Mouse (Mus musculus) splenic B cell, adult 2 months (primary cell): ENCODE measurements around the gene Bzw2.
"Not testable (repeated sequence)": the region's sequence is repeated elsewhere in the genome, so short reads cannot be mapped to it uniquely, and the experiment has no call there.

Experiments
- DNase-seq: peaks from one replicate; pipeline ENCODE4 v3.0.0-alpha.2; 2011; ENCODE audit warnings: low read depth, low spot score
- H3K27me3 ChIP-seq: 2 replicates; pipeline ENCODE4 v1.6.1; 2012; ENCODE audit warnings: mild to moderate bottlenecking, low read length, moderate library complexity, mixed read lengths; ENCODE audit not compliant: control insufficient read depth, poor library complexity, insufficient read depth, severe bottlenecking
- H3K36me3 ChIP-seq: 2 replicates; pipeline ENCODE4 v1.6.1; 2012; ENCODE audit warnings: mild to moderate bottlenecking, low read length, moderate library complexity, mixed read lengths; ENCODE audit not compliant: control insufficient read depth, poor library complexity, insufficient read depth, severe bottlenecking

The Bzw2 gene

GRCm38 (mm10) chr12:36157638-36158308 is at the start of gene Bzw2:
Gene Bzw2, minus strand, starts transcription at chr12:36158080.
- DNase-seq, result peak; percentile 71
- Histone ChIP-seq H3K36me3 (no peaks in the 10 kb centered on the region; the same call in 1 of the 2 replicates), H3K27me3 (no peaks in the 10 kb centered on the region)

DNA sequence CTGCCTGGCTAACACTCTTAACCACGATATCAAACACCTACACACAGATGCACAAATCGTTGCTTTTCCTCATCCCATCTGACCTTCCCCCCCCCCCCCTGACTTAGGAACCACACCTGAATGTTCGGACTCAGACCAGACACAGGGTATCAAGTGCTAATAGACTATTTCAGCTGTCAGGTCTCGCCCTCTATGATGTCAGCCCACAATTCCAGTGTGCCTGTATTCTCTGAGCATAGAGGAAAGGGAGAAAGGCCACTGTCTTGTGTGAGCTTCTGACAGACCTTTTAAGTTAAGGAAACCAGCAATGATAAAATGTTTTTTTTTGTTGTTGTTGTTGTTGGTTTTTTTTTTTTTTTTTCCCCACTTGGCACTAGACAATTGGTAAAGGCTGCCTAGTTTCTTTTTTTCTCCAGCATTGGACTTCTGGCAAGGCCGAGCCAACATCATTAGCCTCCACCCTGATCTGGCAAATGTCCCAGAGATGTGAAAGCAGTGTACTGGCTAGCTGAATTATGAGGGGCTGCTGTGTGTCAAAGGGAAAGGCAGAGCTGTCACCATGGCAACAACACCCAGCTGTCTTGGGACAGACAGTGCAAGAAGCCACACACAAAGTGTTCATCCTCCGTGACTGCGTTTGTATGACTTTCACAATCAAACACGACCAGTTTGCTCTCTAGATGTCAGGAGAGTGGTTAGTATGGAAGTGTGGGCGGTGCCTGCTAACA is 49.4 kb upstream of the Bzw2 start:
- Histone ChIP-seq H3K27me3 (no peaks in the 10 kb centered on the region), H3K36me3 (no peaks in the 10 kb centered on the region)
- peak; percentile 58 for DNase-seq

- H3K27me3 ChIP-seq, H3K36me3 ChIP-seq: not testable (repeated sequence)
- DNase-seq, result peak; percentile 43
These were observed 47.8 kb upstream of the Bzw2 start for GRCm38 (mm10) chr12:36205579-36206119.

DNA sequence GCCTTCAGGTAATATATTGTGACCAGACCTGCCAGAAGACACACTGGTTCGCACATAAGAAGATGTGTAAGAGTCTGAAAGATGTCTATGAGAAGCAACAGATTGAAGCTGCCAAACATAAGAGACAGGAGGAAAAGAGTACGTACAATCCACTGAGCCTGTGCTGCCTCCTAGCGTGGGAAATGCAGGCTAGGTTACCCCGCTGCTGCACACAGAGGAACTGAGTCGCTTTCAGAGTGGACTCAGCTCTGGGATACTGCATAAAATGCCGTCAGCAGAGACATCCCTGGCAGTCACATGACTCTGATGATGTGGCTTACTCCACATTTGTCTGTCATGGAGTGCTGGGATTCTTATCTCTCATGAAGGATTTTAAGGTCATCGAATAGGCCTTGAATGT is 37.1 kb upstream of the Bzw2 start:
- DNase-seq, result no peak
- Histone ChIP-seq H3K27me3 (no peaks in the 10 kb centered on the region), H3K36me3 (peaks cover 4% of the 10 kb centered on the region)

- Histone ChIP-seq H3K36me3 (peaks cover 2% of the 10 kb centered on the region; the same call in 1 of the 2 replicates), H3K27me3 (no peaks in the 10 kb centered on the region)
- DNase-seq, result no peak
These were observed 32.5 kb upstream of the Bzw2 start for GRCm38 (mm10) chr12:36190343-36190742.

- no peak for DNase-seq
- Histone ChIP-seq H3K36me3 (peaks cover 1% of the 10 kb centered on the region; the same call in 1 of the 2 replicates), H3K27me3 (no peaks in the 10 kb centered on the region)
These were observed 31.7 kb upstream of the Bzw2 start for GRCm38 (mm10) chr12:36189610-36190009.

GRCm38 (mm10) chr12:36187081-36187480 is 29.2 kb upstream of the Bzw2 start:
- no peak for DNase-seq
- 0 out of 2 replicates have a peak, but pooled peaks cover 1% of the 10 kb centered on the region for H3K36me3 ChIP-seq
- H3K27me3 ChIP-seq, result no peaks in the 10 kb centered on the region

- Histone ChIP-seq H3K27me3 (no peaks in the 10 kb centered on the region), H3K36me3 (0 out of 2 replicates have a peak, but pooled peaks cover 3% of the 10 kb centered on the region)
- no peak for DNase-seq
These were observed 24.7 kb upstream of the Bzw2 start for GRCm38 (mm10) chr12:36182570-36182969.

GRCm38 (mm10) chr12:36177227-36177626 is 19.3 kb upstream of the Bzw2 start:
- Histone ChIP-seq H3K27me3 (no peaks in the 10 kb centered on the region), H3K36me3 (0 out of 2 replicates have a peak, but pooled peaks cover 3% of the 10 kb centered on the region)
- no peak for DNase-seq

DNA sequence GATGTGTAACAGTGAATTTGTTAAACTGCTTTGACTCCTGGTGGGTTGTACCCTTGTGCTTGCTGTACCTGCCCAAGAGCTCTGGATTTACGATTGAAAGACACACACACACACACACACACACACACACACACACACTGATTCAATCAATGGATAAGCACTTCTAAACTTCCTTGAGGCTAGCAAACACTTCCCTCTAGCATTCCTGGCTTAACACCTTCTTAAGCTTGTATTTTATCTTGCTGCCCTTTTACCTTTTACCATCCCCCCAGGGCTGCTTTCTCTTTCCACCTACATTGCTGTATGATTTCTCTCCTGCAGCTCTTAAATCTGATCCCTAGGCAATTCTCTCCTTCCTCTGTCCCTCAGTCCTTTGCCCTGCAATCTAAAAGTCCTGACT is 7.4 kb upstream of the Bzw2 start:
- Histone ChIP-seq H3K36me3 (no peaks in the 10 kb centered on the region; the same call in 1 of the 2 replicates), H3K27me3 (no peaks in the 10 kb centered on the region)
- no peak for DNase-seq

DNA sequence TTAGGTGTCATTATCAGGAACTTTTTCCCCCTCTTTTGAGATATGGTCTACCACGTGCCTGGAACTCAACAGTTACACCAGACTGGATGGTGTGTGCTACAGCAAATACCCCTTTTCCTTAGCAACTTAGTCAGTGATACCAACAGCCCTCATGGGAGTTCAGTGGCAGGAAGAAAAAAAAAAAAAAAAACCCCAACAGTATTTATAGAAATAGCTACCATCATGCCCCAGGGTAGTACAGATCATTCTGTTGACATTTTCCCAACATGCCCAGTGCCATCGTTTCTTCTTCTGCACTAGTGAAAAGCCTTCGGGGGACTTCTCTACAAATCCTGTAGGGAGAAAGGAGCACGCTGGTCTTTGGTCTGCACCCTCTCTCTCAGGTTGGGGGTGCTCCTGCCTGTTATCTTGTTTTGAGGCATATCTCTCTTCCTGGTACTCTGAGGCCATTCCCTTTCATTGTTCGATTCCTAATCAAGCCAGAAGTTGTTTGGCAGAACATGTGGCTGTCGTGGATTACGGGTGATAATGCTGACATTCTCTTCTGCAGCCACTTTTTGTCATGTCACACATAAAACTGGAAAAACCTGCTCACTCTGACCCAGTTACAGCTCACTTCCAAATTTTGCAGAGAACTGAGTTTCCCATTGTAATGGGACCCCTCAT is 6.4 kb upstream of the Bzw2 start:
- DNase-seq, result no peak
- H3K27me3 ChIP-seq, result no peaks in the 10 kb centered on the region
- H3K36me3 ChIP-seq, result no peaks in the 10 kb centered on the region; the same call in 1 of the 2 replicates

GRCm38 (mm10) chr12:36157304-36157637 is 609 bp downstream of the Bzw2 start:
- H3K36me3 ChIP-seq, result no peaks in the 10 kb centered on the region
- no peaks in the 10 kb centered on the region for H3K27me3 ChIP-seq
- no peak for DNase-seq

GRCm38 (mm10) chr12:36156637-36157303 is 1.1 kb downstream of the Bzw2 start, which contains the start of gene Ankmy2:
Gene Ankmy2, plus strand, starts transcription at chr12:36157114.
- H3K27me3 ChIP-seq, result no peaks in the 10 kb centered on the region
- peak; percentile 93 for DNase-seq
- H3K36me3 ChIP-seq, result no peaks in the 10 kb centered on the region

- no peak for DNase-seq
- Histone ChIP-seq H3K36me3 (no peaks in the 10 kb centered on the region), H3K27me3 (no peaks in the 10 kb centered on the region)
These were observed 1.7 kb downstream of the Bzw2 start for GRCm38 (mm10) chr12:36156101-36156636.
